25 mouse cellular contexts compared by ENCODE assay signal in genomic region chr6:89573768-89574167, GRCm38 (mm10).
"Had no signal": no experiment of that assay in that cellular context is flagged by ENCODE, and none has a peak within 500 bp of the region (broad histone marks: within the 10 kb centered on the region; RNA-seq: fewer than 3 reads in every experiment).

No protein-coding gene starts in this region.

- H3K4me2 ChIP-seq: heart, embryonic 12.5 days; hindbrain, embryonic 12.5 days; hindbrain, embryonic 14.5 days; intestine, embryonic 15.5 days; limb, embryonic 12.5 days; liver, embryonic 11.5 days had no signal

- DNase-seq: gastrocnemius, adult 2 months; gastrocnemius, postnatal 10 days; gastrocnemius, postnatal 25 days; heart, adult 2 months; heart, postnatal 10 days; heart, postnatal 4 days; kidney, adult 18-20 months; kidney, adult 8-10 months; kidney, postnatal 10 days; kidney, postnatal 25 days; kidney, postnatal 4 days; liver had no signal

- H3K27ac ChIP-seq: gastrocnemius, adult 2 months; heart, adult 2 months; hindbrain, embryonic 12.5 days; hindbrain, embryonic 14.5 days; intestine, embryonic 15.5 days; layer of hippocampus, adult 2 months; left cerebral cortex, adult 2 months; limb, embryonic 10.5 days; limb, embryonic 12.5 days had no signal

- H3K36me3 ChIP-seq: heart, embryonic 12.5 days; intestine, embryonic 15.5 days; limb, embryonic 10.5 days had no signal

- H3K9me3 ChIP-seq: heart, embryonic 12.5 days; hindbrain, embryonic 10.5 days; hindbrain, embryonic 12.5 days; intestine, embryonic 15.5 days; limb, embryonic 10.5 days; limb, embryonic 12.5 days had no signal

- H3K27me3 ChIP-seq: heart, embryonic 12.5 days; hindbrain, embryonic 12.5 days; intestine, embryonic 15.5 days; limb, embryonic 12.5 days had no signal

- H3K4me3 ChIP-seq: gastrocnemius, adult 2 months; heart, adult 2 months; heart, embryonic 12.5 days; hindbrain, embryonic 10.5 days; hindbrain, embryonic 12.5 days; intestine, embryonic 15.5 days; layer of hippocampus, adult 2 months; left cerebral cortex, adult 2 months; limb, embryonic 10.5 days; limb, embryonic 12.5 days had no signal

- H3K9ac ChIP-seq: heart, embryonic 12.5 days; hindbrain, embryonic 12.5 days; hindbrain, embryonic 14.5 days; intestine, embryonic 15.5 days; limb, embryonic 12.5 days had no signal

- ATAC-seq: hindbrain, embryonic 16.5 days; inflammation-experienced regulatory T-cells, adult 6 months; intestine, embryonic 15.5 days; intestine, postnatal 0 days had no signal
